Mouse (Mus musculus) myocyte (in vitro differentiated cells): ENCODE data around the gene Ugt1a7c. TPM values are rescaled to one million over a fixed set of nuclear protein-coding genes. Genes with fewer than 3 reads are reported as not detected.

Experiments
- H3K27me3 ChIP-seq: one replicate; pipeline ENCODE4 v1.6.1; 2011; ENCODE audit not compliant: control insufficient read depth, insufficient read depth, insufficient read length
- H3K36me3 ChIP-seq: one replicate; pipeline ENCODE4 v1.6.1; 2011; ENCODE audit not compliant: control insufficient read depth, insufficient read depth
- H3K4me2 ChIP-seq: one replicate; pipeline ENCODE4 v1.6.1; 2011; ENCODE audit warnings: low read depth, control low read depth
- H3K4me3 ChIP-seq: one replicate; pipeline ENCODE4 v1.5.1; 2011; ENCODE audit warnings: mild to moderate bottlenecking, control low read depth, moderate library complexity
- H3K79me2 ChIP-seq: one replicate; pipeline ENCODE4 v1.6.1; 2011; ENCODE audit not compliant: control insufficient read depth, insufficient read depth
- H3ac ChIP-seq: one replicate; pipeline ENCODE4 v1.6.1; 2011; ENCODE audit not compliant: control insufficient read depth, insufficient read length
- CEBPB ChIP-seq: IDR thresholded peaks from 2 replicates; pipeline ENCODE4 v1.6.1; 2011; ENCODE audit warnings: mild to moderate bottlenecking, moderate library complexity; ENCODE audit not compliant: poor library complexity, insufficient read depth, severe bottlenecking
- E2F4 ChIP-seq: IDR thresholded peaks from one replicate; pipeline ENCODE4 v1.6.1; 2011; ENCODE audit warnings: mild to moderate bottlenecking, control low read depth, moderate library complexity; ENCODE audit not compliant: insufficient read depth
- MAX ChIP-seq: IDR thresholded peaks from one replicate; pipeline ENCODE4 v1.6.1; 2011; ENCODE audit warnings: low read depth, mild to moderate bottlenecking, control low read depth
- MYOD1 ChIP-seq, 3 experiments: IDR thresholded peaks; one replicate each; pipeline ENCODE4 v1.6.1; 2011; ENCODE audit warnings: control low read depth in 2 of 3, low read depth in 2 of 3, mild to moderate bottlenecking in 2 of 3, moderate library complexity in 1 of 3; ENCODE audit not compliant: insufficient read length in 2 of 3, control insufficient read depth in 1 of 3
- MYOG ChIP-seq, 3 experiments: IDR thresholded peaks; one replicate each; pipeline ENCODE4 v1.6.1; 2011; ENCODE audit warnings: control low read depth in 2 of 3, low read depth in 2 of 3, mild to moderate bottlenecking in 2 of 3; ENCODE audit not compliant: insufficient read length in 2 of 3, control insufficient read depth in 1 of 3, insufficient read depth in 1 of 3
- POLR2A ChIP-seq: IDR thresholded peaks from one replicate; pipeline ENCODE4 v1.6.1; 2011; ENCODE audit warnings: low read depth, mild to moderate bottlenecking, control low read depth, moderate library complexity; ENCODE audit not compliant: insufficient read length
- POLR2AphosphoS2 ChIP-seq: IDR thresholded peaks from one replicate; pipeline ENCODE4 v1.6.1; 2011; ENCODE audit warnings: low read depth, control low read depth; ENCODE audit not compliant: insufficient read length
- REST ChIP-seq: IDR thresholded peaks from one replicate; pipeline ENCODE4 v1.6.1; 2011; ENCODE audit warnings: mild to moderate bottlenecking, control low read depth, moderate library complexity; ENCODE audit not compliant: insufficient read depth, insufficient read length
- SRF ChIP-seq: IDR thresholded peaks from one replicate; pipeline ENCODE4 v1.6.1; 2011; ENCODE audit warnings: low read depth; ENCODE audit not compliant: control insufficient read depth, insufficient read length
- TCF12 ChIP-seq: IDR thresholded peaks from one replicate; pipeline ENCODE4 v1.6.1; 2011; ENCODE audit warnings: mild to moderate bottlenecking, control low read depth; ENCODE audit not compliant: poor library complexity, insufficient read depth, severe bottlenecking
- TCF3 ChIP-seq: IDR thresholded peaks from one replicate; pipeline ENCODE4 v1.6.1; 2011; ENCODE audit warnings: low read depth, control low read depth; ENCODE audit not compliant: insufficient read length
- USF1 ChIP-seq: IDR thresholded peaks from one replicate; pipeline ENCODE4 v1.6.1; 2011; ENCODE audit warnings: low read depth, mild to moderate bottlenecking, control low read depth, moderate library complexity
- polyA plus RNA-seq: library from polyadenylated mRNA; unstranded; fragments of >200 nt; fragmentation: generic; extraction: Trizol; gene quantifications from one replicate; pipeline ENCODE4 v1.2.1, GENCODE M21; 2012; ENCODE audit warnings: missing spikeins

Gene Ugt1a7c
- polyA plus RNA-seq, 1 experiment = 0.18 TPM

DNA sequence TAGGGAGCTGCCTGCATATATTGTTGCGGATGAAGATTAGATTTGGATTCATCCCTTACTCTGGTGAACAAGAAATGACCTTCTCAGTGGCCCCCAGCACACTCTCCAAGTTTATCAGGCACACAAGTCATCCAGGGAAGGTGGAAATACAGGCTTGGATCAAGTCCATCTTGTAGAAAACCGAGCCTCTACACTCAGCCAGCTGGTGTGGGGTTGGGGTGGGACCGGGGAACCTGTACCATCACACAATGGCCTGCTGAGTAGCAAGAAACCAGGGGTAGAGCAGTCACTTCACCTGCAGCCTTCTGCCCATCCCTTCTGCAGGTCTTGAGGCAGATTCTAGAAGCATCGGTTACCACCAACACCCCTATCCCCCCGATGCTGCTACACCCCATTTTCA is 139.8 kb downstream of the Ugt1a7c start:
- Histone ChIP-seq H3ac (no peak overlapping the region), H3K27me3 (peaks cover 23% of the 10 kb centered on the region), H3K4me3 (no peak overlapping the region), H3K4me2 (no peak overlapping the region), H3K79me2 (no peaks in the 10 kb centered on the region), H3K36me3 (no peaks in the 10 kb centered on the region)
- TF ChIP-seq TCF12 = no peak

DNA sequence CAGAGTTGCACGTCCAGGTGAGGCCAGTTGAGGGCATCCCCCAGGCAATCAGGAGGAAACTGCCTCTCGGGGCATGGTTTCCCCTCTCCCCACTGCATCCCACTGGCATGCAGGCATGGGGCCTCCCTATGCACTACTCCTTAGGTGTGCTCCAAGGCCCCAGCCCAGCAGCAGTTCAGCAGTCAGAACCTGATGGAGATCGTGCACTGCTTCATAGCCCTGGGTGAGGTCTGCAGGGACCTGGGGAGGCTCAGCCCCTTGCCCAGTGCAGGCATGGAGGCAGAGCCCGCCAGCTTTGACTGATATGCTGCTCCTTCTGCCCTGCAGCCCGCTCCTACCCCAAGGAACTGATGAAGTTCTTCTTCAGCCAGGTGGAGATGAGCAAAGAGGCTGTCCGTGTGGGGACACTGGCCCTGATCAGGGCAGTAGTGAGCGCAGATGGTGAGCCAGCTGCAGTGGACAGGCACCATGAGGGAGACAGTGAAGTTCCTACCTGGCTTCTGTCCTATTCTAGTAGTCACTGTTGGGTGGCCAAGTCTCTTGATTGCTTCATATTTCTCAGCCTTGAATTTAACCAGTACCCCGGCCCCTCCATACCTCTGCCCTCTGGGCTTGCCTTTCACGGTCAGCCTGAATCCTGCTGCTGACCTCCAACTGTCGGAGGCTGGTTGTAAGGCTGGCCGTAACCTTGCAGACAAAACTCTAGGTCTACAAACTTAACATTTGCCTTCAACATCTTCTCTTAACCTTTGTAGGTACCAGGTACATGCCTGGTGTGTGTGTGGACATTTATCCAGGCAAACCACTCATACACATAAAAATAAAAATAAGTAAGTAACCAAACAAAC is 140.4 kb downstream of the Ugt1a7c start:
- H3K36me3 ChIP-seq = no peaks in the 10 kb centered on the region
- H3K4me3 ChIP-seq = no peak overlapping the region
- no peaks in the 10 kb centered on the region for H3K79me2 ChIP-seq
- TF ChIP-seq CEBPB (no peak), POLR2A (no peak), MYOG (IDR thresholded peaks at IDR 0.05; ENCODE audit: control insufficient read depth in 1 of 3, insufficient read depth in 1 of 3, insufficient read length in 2 of 3, low read depth in 2 of 3) (no peak), SRF (no peak), TCF3 (no peak), MYOD1 (IDR thresholded peaks at IDR 0.05; ENCODE audit: control insufficient read depth in 1 of 3, insufficient read length in 2 of 3, low read depth in 2 of 3) (no peak), POLR2AphosphoS2 (no peak), E2F4 (no peak), MAX (no peak), TCF12 (no peak), USF1 (no peak), REST (no peak)
- no peak overlapping the region for H3K4me2 ChIP-seq
- peaks cover 23% of the 10 kb centered on the region for H3K27me3 ChIP-seq
- H3ac ChIP-seq = no peak overlapping the region

DNA sequence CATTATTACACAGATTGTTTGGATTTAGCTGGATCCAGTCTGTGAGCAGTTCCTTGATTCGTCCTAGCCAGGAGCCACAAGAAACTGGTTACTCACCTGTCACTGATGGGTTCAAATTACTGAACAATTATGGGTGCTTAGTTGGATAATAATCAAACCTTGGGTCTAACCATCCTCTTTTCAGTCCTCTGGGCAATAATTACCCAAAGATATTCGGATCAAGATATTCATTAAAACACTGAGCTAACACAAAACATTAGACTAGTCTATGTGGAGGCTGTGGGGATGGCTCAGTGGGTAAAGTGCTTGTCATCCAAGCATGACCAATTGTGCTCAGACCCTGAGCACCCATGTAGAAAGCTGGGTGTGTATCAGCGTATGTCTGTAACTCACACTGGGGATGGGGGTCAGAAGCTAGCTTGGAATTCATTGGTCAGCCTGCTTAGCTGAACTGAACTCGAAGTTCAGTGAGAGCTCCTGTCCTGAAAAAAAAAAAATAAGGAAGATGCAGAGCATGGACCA is 141.1 kb downstream of the Ugt1a7c start:
- Histone ChIP-seq H3K27me3 (peaks cover 23% of the 10 kb centered on the region), H3K4me3 (no peak overlapping the region), H3K4me2 (no peak overlapping the region), H3K36me3 (no peaks in the 10 kb centered on the region), H3ac (no peak overlapping the region), H3K79me2 (no peaks in the 10 kb centered on the region)
- no peak for TF ChIP-seq TCF12
- TF ChIP-seq REST = no peak
- no peak for TF ChIP-seq CEBPB
- no peak for TF ChIP-seq SRF
- no peak for TF ChIP-seq MYOG (IDR thresholded peaks at IDR 0.05; ENCODE audit: control insufficient read depth in 1 of 3, insufficient read depth in 1 of 3, insufficient read length in 2 of 3, low read depth in 2 of 3)
- no peak for TF ChIP-seq POLR2AphosphoS2
- no peak for TF ChIP-seq MYOD1 (IDR thresholded peaks at IDR 0.05; ENCODE audit: control insufficient read depth in 1 of 3, insufficient read length in 2 of 3, low read depth in 2 of 3)

DNA sequence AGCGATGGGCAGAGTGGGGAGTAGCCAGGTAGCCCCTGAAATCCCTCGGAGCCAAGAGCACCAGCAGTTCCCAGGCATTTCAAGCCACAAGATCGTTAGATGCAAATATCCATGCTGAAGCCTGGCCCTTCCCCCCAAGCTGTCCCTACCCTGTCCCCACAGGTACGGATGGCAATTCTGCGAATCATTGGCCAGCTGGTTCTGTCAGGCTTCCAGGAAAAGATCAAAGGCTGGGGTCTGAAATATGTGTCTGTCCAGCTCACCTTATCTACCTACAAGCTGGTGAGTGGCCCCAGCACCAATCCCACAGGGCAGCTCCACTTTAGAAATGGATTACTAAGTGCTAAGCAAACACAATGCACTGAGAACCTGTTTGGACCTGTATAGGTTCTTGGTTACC is 142.4 kb downstream of the Ugt1a7c start:
- Histone ChIP-seq H3ac (no peak overlapping the region), H3K4me3 (no peak overlapping the region), H3K79me2 (no peaks in the 10 kb centered on the region), H3K4me2 (no peak overlapping the region), H3K27me3 (peaks cover 23% of the 10 kb centered on the region), H3K36me3 (no peaks in the 10 kb centered on the region)
- TF ChIP-seq TCF12 = no peak
- TF ChIP-seq CEBPB = no peak
- no peak for TF ChIP-seq SRF
- TF ChIP-seq POLR2AphosphoS2 = no peak
- TF ChIP-seq MYOG (IDR thresholded peaks at IDR 0.05; ENCODE audit: control insufficient read depth in 1 of 3, insufficient read depth in 1 of 3, insufficient read length in 2 of 3, low read depth in 2 of 3) = no peak
- TF ChIP-seq POLR2A = no peak
- TF ChIP-seq MYOD1 (IDR thresholded peaks at IDR 0.05; ENCODE audit: control insufficient read depth in 1 of 3, insufficient read length in 2 of 3, low read depth in 2 of 3) = no peak
- TF ChIP-seq E2F4 = no peak
- no peak for TF ChIP-seq MAX

DNA sequence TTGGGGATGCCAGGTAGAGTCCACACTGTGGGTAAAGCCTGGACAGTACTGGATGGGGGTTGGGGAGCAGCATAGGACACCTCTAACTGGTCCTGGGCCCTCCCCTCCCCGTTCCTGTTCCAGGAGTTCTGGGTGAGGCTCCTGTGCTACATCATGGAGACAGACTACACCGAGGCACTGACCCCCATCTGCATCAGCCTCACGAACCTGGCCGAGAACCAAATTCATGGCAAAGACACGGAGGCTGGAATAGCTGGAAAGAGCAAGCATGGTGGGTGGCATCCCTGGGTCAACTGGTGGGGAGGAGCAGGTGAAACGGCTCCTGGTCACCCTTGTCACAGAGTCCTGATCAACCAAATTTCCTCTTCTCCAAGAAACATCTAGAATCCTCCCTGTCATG is 143.9 kb downstream of the Ugt1a7c start:
- Histone ChIP-seq H3ac (no peak overlapping the region), H3K4me3 (no peak overlapping the region), H3K4me2 (no peak overlapping the region), H3K27me3 (peaks cover 19% of the 10 kb centered on the region), H3K36me3 (no peaks in the 10 kb centered on the region), H3K79me2 (no peaks in the 10 kb centered on the region)
- TF ChIP-seq TCF3 = no peak
- no peak for TF ChIP-seq MYOG (IDR thresholded peaks at IDR 0.05; ENCODE audit: control insufficient read depth in 1 of 3, insufficient read depth in 1 of 3, insufficient read length in 2 of 3, low read depth in 2 of 3)
- no peak for TF ChIP-seq REST
- no peak for TF ChIP-seq SRF
- TF ChIP-seq USF1 = no peak
- no peak for TF ChIP-seq MAX
- TF ChIP-seq CEBPB = no peak
- no peak for TF ChIP-seq MYOD1 (IDR thresholded peaks at IDR 0.05; ENCODE audit: control insufficient read depth in 1 of 3, insufficient read length in 2 of 3, low read depth in 2 of 3)
- TF ChIP-seq POLR2AphosphoS2 = no peak
- TF ChIP-seq E2F4 = no peak
